8 mouse cellular contexts compared by ENCODE assay signal in genomic region chr11:51857081-51857671, GRCm38 (mm10). TPM values are rescaled to one million over a fixed set of nuclear protein-coding genes. Genes with fewer than 3 reads are reported as not detected.
A peak's percentile ranks its signal among the peaks of the same experiment; 100 is the strongest.
DNase-seq lines count a peak whose midpoint lies in the region; ATAC-seq and TF ChIP-seq lines count a peak whose summit lies in the region.

Gene Jade2, minus strand, starts transcription at chr11:51857653.

- peak within 1 kb of the TSS; percentile 86 for H3K9ac ChIP-seq in lung, embryonic 15.5 days

- peaks cover 45% of the 10 kb centered on the region for H3K4me1 ChIP-seq in E14TG2a.4 (replicated peaks; ENCODE audit: low read depth, low read length)
- H3K4me1 ChIP-seq in brown adipose tissue, adult 24 weeks (ENCODE audit: control insufficient read depth, insufficient read depth, insufficient read length, low read length), result peaks cover 3% of the 10 kb centered on the region; the same call in 1 of the 2 replicates
- peaks cover 44% of the 10 kb centered on the region for H3K4me1 ChIP-seq in lung, embryonic 15.5 days
- peaks cover 20% of the 10 kb centered on the region for H3K4me1 ChIP-seq in olfactory bulb, adult 2 months (ENCODE audit: control insufficient read depth, insufficient read depth, low read length)
- peaks cover 12% of the 10 kb centered on the region for H3K4me1 ChIP-seq in thymus, adult 2 months (replicated peaks; ENCODE audit: control insufficient read depth, insufficient read depth, low read length)

- peak within 1 kb of the TSS; percentile 88 for H3K4me3 ChIP-seq in E14TG2a.4 (replicated peaks; ENCODE audit: low read length)
- peak within 1 kb of the TSS; percentile 85 for H3K4me3 ChIP-seq in brown adipose tissue, adult 24 weeks (ENCODE audit: insufficient read depth, low read depth, low read length)
- peak within 1 kb of the TSS; percentile 71 for H3K4me3 ChIP-seq in lung, embryonic 15.5 days
- H3K4me3 ChIP-seq in olfactory bulb, adult 2 months (ENCODE audit: insufficient read depth, low read depth, low read length), result peak within 1 kb of the TSS; percentile 90
- peak within 1 kb of the TSS; percentile 77 for H3K4me3 ChIP-seq in thymus, adult 2 months (ENCODE audit: control insufficient read depth, insufficient read depth, low read length)

- peaks cover 11% of the 10 kb centered on the region for H3K9me3 ChIP-seq in E14TG2a.4 (ENCODE audit: low read length)
- no peaks in the 10 kb centered on the region for H3K9me3 ChIP-seq in lung, embryonic 15.5 days

- WGBS in lung, embryonic 15.5 days, result under 1% methylated on average over 40 of the region's 47 CpGs
- under 1% methylated on average over 45 of the region's 47 CpGs for WGBS in olfactory bulb, adult 2 months
- under 1% methylated on average over 45 of the region's 47 CpGs for WGBS in thymus, adult 2 months

- no peak for TF ChIP-seq CTCF in E14TG2a.4 (conservative IDR thresholded peaks at IDR 0.05; ENCODE audit: low read length)
- no peak for TF ChIP-seq CTCF in olfactory bulb, adult 2 months (IDR thresholded peaks at IDR 0.05; ENCODE audit: insufficient read depth, low read depth, low read length)
- TF ChIP-seq CTCF in thymus, adult 2 months (IDR thresholded peaks at IDR 0.05; ENCODE audit: borderline replicate concordance, control insufficient read depth, extremely low read depth, insufficient read depth, low read length, poor library complexity), result peak; percentile 56; the same call in 1 of the 2 replicates

- TF ChIP-seq POLR2A in olfactory bulb, adult 2 months (IDR thresholded peaks at IDR 0.05; ENCODE audit: insufficient read depth, low read depth, low read length), result peak; percentile 46; the same call in 1 of the 2 replicates
- TF ChIP-seq POLR2A in thymus, adult 2 months (IDR thresholded peaks at IDR 0.05; ENCODE audit: control insufficient read depth, extremely low read depth, insufficient read depth, low read length, poor library complexity), result peak; percentile 42; the same call in 1 of the 2 replicates

- H3K36me3 ChIP-seq in E14TG2a.4 (ENCODE audit: insufficient read depth, low read length), result no peaks in the 10 kb centered on the region
- H3K36me3 ChIP-seq in lung, embryonic 15.5 days, result no peaks in the 10 kb centered on the region
- no peaks in the 10 kb centered on the region for H3K36me3 ChIP-seq in thymus, adult 2 months (ENCODE audit: control insufficient read depth, insufficient read depth, low read length)

- DNase-seq in layer of hippocampus, adult 9-11 months, result peak; percentile 70
- DNase-seq in thymus, adult 2 months, result peak; percentile 60

- ATAC-seq in frontal cortex, adult (ENCODE audit: low TSS enrichment), result peak; percentile 40
- ATAC-seq in hematopoietic stem cell, adult 5-6 weeks (replicated peaks in 1 of 2; ENCODE audit: insufficient read depth in 1 of 2, low FRiP score in 2 of 2, low TSS enrichment in 1 of 2, low read depth in 1 of 2, poor library complexity in 2 of 2, severe bottlenecking in 2 of 2), result no peak
- ATAC-seq in lung, embryonic 15.5 days (ENCODE audit: borderline replicate concordance, extremely low read depth, low FRiP score, low TSS enrichment), result no peak

- peak within 1 kb of the TSS; percentile 92 for H3K27ac ChIP-seq in brown adipose tissue, adult 24 weeks (replicated peaks; ENCODE audit: low read depth, low read length)
- H3K27ac ChIP-seq in lung, embryonic 15.5 days, result peak within 1 kb of the TSS; percentile 97
- H3K27ac ChIP-seq in olfactory bulb, adult 2 months (ENCODE audit: insufficient read depth, low read depth, low read length), result peak within 1 kb of the TSS; percentile 92
- peak within 1 kb of the TSS; percentile 89 for H3K27ac ChIP-seq in thymus, adult 2 months (ENCODE audit: control insufficient read depth, insufficient read depth, low read length)

- H3K4me2 ChIP-seq in lung, embryonic 15.5 days, result peak within 1 kb of the TSS; percentile 97

- H3K27me3 ChIP-seq in E14TG2a.4 (ENCODE audit: insufficient read depth, low read length), result no peaks in the 10 kb centered on the region
- no peaks in the 10 kb centered on the region for H3K27me3 ChIP-seq in lung, embryonic 15.5 days
- H3K27me3 ChIP-seq in thymus, adult 2 months (ENCODE audit: control insufficient read depth, insufficient read depth, low read length), result no peaks in the 10 kb centered on the region

RNA-seq across cellular contexts. Expression of gene Jade2, which starts in this region (rescaled TPM):
- polyA plus RNA-seq in brown adipose tissue, adult 24 weeks (2012; ENCODE audit: insufficient read depth, insufficient read length, missing spikeins), result 1.9 and 2.6 TPM in 2 replicates
- total RNA-seq in hematopoietic stem cell, adult 5-6 weeks (2017), result 16.3 and 17.0 TPM in 2 replicates
- 2.3 and 2.4 TPM in 2 replicates for polyA plus RNA-seq in lung, embryonic 15.5 days (2015; fragmentation: Nextera tagmentation; extraction: Ambion mirVana)
- not detected in 2 replicates for polyA plus RNA-seq in olfactory bulb, adult 2 months (2012; ENCODE audit: insufficient read depth, insufficient read length, low replicate concordance, missing spikeins)
- polyA plus RNA-seq in thymus, adult 2 months (2012; rRNA removed), result 45.1 and 56.5 TPM in 2 replicates
